Mouse (Mus musculus): Measurements from ENCODE around the gene Ttc30b. TPM values are rescaled to one million over a fixed set of nuclear protein-coding genes. Genes with fewer than 3 reads are reported as not detected.
A peak's percentile ranks its signal among the peaks of the same experiment; 100 is the strongest.
"Not testable (repeated sequence)": the region's sequence is repeated elsewhere in the genome, so short reads cannot be mapped to it uniquely, and the experiment has no call there.

Gene Ttc30b
- polyA plus RNA-seq, 1 experiment, result 12.0 TPM

DNA sequence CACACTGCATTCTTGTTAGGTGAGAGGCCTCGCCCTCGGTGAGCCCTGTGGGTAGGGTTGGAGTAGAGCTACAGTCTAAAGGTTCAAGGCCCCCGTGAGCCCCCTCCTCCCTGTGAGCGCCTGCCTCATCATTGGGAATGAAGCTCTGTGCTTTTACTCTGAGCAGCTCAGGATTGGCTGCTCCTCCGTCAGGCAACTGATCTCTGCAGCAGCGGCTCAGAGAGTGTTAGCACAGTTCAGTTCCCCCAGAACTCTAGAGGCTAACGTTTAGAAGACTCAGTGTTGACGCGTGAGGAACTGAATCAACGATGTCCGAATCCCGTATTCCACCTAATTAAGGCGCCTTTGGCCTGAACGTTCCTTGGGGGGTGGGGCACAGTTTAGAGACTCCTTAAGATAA, 17.3 kb upstream of the Ttc30b start:
- DNase-seq (ENCODE audit: extremely low spot score in 1 of 2, low spot score in 1 of 2), result no peak

DNA sequence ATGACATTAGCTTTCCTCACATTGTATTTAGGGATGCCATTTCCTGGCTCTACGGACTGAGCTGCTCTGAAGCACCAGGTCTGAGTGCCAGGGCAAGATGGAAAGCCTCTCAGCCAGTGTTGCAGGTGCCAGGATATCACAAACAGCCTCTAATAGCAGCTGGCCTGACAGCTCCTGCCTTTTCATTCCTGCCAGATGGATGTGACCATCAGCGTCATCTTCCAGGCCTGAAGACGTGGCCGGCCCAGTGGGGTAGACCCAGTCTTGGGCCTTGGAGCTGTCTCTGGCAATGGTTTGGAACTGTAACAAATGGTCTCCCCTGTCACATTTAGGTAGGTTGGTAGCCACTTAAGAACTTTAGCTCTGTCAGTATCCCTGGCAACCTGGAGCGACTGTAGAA, 14.9 kb upstream of the Ttc30b start:
- DNase-seq (ENCODE audit: extremely low spot score in 1 of 2, low spot score in 1 of 2), result no peak

DNA sequence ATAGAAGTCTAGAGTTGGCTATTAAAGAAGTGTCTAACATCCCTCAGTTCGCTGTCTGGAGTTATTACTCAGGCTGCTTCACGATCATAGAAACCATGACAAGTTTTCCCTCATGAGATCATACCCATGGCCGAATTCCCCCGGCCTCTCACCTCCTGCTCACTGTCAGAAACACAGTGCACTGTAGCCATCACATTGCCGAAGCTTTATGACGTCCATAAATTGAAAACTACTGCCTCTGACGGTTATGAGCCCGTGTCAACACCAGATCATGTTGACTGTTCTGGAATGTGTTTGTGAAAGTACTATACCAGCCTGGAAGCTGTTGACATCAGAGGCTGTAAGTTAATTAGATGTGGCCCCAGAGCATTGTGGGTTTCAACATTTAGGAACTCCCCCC, 12.3 kb upstream of the Ttc30b start:
- DNase-seq (ENCODE audit: extremely low spot score in 1 of 2, low spot score in 1 of 2), result no peak

DNA sequence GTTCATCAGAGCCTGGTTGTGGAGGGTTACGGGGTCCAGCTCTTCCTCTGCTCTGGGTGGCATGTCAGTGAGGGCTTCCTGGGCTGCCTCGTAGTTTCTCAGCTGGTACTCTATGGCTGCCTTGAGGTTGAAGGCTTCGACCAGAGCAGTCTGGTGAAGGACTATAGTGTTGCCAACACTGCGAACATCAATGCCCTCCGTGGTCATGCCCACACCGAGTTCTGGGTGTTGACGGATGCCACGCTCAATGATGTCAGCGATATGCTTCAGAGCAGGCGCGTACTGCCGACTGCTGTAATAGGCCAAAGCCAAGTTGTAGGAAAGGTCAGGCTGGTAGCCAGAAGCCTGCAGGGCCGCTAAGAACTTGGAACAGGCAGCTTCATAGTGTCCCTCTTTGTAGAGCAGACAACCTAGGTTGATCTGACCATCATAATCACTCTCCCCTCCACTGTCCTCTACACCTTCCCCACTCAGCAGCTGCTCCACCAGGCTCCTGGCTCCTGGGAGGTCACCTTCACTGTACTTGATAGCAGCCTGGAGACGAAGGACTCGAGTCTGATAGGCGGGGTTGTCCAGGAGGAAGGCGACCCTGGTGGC, 767 bp downstream of the Ttc30b start:
- DNase-seq (ENCODE audit: extremely low spot score in 1 of 2, low spot score in 1 of 2), result not testable (repeated sequence)

DNA sequence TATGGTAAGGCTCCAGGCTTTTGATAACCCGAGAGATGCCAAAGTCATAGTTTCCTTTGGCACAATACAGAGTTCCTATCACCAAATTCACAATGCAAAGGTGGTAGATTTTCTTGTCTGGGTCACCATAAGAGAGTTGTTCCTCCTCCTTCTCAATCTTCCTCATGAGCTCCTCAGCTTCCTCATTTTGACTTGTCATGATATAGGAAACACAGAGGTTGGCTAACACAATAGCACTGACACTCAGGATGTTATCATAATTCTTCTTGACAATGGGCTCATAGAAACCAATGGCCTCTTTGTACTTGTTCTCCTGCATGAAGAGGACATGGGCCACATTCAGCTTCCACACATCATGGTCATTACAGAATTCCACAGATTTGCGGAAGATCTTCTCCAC, 1.7 kb downstream of the Ttc30b start:
- DNase-seq (ENCODE audit: extremely low spot score in 1 of 2, low spot score in 1 of 2), result not testable (repeated sequence)

DNA sequence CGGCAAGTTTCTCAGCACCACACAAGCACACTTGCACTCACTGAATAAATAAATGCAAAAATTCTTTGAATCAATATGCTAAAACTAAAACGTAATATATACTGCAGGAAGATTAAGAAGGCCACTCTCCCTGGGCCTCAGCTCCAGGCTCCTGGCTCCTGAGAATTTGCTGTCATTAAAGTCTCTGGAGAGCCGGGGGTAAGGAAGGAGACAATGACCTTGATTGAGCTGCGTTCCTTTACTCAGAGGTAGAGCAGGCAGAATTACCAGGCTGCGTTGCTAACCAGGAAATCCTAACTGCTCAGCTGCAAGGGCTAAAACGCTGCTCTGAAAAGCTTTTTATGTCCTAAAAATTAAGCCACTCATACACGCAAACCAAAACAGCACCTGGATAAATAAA, 4.8 kb downstream of the Ttc30b start:
- no peak for DNase-seq (ENCODE audit: extremely low spot score in 1 of 2, low spot score in 1 of 2)

DNA sequence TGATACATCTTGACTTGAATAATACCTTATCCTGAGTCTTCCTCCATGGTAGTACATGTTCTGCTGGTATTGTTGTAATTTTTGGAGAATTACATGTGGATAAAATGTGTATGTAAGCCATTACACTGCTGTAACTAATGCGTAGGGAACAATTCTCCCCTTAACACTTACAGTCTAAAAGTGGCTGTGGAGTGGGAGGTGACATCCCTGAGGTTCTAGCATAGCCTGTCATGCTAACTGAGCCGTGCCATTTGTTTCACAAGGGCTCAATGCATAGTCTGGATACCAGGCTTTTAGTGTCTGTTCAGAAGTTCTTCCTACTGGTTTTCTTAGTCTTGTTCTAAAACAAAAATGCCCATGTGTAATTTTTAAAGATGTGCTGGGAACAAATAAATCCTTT, 7.4 kb downstream of the Ttc30b start:
- peak; percentile 50 to 65 for DNase-seq (ENCODE audit: extremely low spot score in 1 of 2, low spot score in 1 of 2)

DNA sequence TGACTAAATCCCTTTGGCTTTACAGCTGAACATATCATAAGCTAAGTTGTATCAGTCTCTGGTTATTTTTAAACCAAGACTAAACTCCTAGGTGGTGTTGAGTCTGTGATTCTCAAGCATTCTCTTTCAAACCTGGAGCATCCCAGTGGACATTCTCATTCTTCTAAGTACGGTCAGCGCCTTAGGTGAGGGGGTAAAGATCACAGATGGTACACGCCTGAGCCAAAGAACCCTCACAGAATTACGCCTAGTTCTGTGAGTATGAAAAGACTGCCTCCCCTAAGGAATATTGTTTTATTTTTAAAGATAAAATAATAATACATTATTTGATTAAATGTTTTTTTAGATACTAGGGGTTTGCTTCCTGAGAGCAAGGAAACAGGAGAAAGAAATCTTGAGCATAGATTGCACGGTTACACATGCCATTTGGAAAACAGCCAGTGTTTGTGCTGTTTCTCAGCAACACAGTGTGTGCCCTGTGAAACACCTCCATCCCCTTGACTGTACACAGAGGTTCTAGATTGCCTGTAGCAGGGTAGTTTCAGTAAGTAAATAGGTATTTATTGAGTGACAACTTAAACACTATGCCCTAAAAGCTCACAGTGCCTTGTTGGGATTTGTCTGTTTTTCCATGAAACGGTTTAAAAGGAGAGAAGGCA, 8.5 kb downstream of the Ttc30b start:
- no peak for DNase-seq (ENCODE audit: extremely low spot score in 1 of 2, low spot score in 1 of 2)

DNA sequence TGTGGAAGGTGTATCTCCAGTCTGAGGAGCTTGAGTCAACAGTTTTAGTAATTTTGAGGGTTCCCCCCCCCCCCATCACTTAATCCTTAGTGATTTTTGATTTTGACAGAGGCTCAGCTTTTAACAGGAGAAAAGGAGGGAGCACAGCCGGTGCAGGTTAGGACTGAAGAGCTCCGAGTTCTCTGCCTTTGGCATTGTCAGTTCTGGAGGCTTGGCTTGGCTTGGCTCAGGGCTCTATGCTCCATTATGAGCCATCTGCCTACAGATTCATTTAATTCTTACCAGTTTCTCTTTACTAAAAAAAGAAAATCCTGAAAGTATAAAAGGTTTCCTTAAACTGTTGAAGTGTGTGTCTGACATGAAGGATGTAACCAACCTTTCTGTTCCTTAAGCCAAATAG, 9.2 kb downstream of the Ttc30b start:
- no peak for DNase-seq (ENCODE audit: extremely low spot score in 1 of 2, low spot score in 1 of 2)

DNA sequence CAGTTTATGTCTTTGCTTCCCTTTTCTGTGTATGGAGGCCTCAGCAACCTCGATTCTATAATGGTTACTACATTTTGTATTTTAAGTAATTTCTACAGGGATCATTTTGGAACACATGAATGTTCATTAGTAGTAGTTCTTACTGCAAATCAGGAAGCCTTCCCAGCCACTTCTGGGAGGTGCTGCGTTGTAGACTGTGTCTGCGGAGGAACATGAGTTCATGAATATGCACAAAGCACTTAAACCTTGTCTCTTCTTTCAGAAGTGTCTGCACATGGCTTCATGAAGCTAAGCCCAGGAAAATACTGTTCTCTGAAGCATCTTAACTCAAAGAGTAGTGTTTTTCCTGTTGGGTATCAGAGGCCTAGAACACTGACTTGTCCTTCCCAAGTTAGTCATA, 10.4 kb downstream of the Ttc30b start:
- DNase-seq (ENCODE audit: extremely low spot score in 1 of 2, low spot score in 1 of 2), result no peak

DNA sequence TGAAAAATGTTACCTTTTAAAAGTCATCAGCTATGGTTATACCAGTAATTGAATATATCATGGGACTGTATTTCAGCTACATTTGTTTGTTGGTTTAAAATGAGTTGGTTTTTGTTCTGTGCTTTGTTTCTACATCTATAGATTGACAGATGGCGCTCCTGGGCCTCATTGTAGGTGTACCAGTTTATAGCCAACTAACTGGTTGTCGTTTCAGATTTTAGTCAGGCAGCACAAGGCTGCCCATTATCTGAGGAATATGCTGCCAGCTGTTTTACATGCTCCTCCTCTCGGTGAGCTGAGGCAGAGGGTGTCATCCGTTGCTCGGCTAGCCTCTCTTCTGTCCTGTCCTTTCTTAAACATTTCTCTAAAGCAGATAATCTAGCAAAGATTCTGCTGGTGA, 12.3 kb downstream of the Ttc30b start:
- no peak for DNase-seq (ENCODE audit: extremely low spot score in 1 of 2, low spot score in 1 of 2)

DNA sequence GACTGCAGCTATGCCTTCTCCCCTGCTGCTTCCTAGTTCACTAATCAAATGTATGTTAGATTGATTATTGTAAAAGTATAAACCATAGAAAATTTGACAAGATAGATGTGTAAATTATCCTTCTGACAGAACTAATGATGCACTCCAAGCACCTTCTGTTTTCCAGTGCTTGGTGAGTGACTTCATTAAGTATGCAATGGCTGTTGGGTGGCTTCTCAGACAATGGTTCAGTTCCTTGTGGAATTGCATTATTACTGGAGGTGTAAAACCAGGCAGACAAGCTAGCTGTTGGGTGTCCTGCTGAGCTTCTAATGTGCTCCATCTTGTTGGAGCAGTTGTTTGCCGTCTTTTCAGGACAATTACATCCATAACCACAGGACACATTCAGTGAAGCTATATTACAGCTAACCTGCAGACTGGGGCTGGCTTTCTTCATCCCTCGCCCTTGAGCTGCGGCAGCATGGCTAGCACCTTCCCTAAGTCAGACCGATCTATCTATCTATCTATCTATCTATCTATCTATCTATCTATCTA, 14.5 kb downstream of the Ttc30b start:
- no peak for DNase-seq (ENCODE audit: extremely low spot score in 1 of 2, low spot score in 1 of 2)

DNA sequence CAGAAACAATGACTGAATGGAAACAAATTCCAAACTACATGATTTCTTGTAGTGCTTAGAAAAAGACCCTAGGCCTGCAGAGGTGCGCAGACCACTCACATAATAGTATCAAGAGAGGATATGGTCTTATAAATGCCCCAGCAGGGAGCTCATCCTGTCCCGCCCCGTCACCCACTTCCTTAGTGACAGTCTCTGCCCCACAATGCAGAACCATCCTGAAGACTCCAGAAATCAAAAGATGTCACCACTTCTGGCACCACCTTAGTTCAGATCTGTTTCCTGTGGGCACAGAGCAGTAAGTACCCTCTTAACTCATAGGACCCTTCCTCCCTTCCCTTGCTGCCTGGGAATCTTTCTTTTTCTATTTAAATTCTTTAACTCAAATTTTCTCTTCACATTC, 23.3 kb downstream of the Ttc30b start:
- no peak for DNase-seq (ENCODE audit: extremely low spot score in 1 of 2, low spot score in 1 of 2)

DNA sequence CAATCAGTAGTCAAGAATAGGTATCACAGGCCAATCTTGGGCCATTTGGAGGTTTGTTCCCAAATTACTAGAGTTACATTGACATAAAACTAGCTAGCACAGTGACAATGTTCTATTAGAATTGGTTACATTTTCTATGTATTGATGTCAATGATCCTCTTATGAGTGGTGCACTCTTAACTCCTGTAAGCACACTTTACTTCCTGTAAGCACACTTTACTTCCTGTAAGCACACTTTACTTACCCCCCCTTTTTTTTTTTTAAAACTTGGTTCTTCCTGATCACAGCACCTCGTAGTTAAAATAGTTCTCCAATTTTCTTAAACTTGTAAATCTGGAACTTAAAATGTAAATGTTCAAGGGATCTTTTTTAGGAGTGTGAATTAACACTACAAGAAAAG, 31.2 kb downstream of the Ttc30b start:
- no peak for DNase-seq (ENCODE audit: extremely low spot score in 1 of 2, low spot score in 1 of 2)

DNA sequence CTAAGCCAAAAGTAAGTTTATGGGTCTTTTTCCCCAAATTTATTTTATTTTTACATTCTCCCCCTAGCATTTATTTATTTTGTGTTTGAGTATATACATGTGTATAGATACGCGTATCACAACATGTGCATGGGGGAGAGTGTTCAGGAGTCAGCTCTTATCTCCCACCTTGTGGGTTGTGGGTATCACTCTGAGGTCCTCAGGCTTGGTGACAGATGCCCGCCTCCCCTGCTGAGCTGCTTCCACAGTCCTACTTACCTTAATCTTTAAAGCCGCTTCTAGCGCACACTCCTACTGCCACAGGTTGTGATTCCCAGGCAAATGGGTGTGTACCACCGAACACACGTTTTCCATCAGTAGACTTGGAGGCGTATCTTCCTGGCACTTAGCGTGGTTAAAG, 36.5 kb downstream of the Ttc30b start:
- no peak for DNase-seq (ENCODE audit: extremely low spot score in 1 of 2, low spot score in 1 of 2)

DNA sequence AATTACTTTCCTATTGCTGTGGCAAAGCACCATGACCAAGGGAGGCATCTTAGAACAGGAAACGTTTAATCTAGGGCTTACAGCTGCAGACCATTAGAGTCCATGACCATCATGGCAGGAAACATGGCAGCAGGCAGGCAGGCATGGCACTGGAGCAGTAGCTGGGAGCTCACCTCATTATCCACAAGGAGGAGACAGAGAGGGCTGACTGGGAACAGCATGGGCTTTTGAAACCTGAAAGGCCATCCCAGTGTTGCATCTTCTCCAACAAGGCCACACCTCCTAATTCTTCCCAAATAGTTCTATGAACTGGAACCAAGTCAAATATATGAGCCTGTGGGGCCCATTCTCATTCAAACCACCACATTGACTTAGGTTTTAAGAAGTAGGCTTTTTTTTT, 38.1 kb downstream of the Ttc30b start:
- no peak for DNase-seq (ENCODE audit: extremely low spot score in 1 of 2, low spot score in 1 of 2)

DNA sequence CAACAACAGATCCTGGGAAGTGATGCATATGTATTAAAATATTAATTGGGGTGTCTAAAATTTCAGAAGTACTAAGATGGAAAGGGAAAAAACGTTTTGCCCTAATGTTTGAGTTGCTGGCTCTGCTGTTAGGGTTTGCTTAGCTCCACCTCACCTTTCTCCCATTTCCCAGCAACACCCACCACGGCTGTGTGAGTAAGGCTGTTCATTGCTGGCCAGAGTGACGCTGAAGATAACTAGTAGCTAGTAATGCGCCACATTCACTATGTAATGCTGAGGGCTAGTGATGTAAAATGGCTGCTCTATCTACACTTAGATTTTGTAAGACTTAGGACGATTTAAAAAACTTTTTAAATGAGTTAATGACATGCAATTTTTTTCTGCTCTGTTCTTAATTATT, 42.7 kb downstream of the Ttc30b start:
- no peak for DNase-seq (ENCODE audit: extremely low spot score in 1 of 2, low spot score in 1 of 2)

DNA sequence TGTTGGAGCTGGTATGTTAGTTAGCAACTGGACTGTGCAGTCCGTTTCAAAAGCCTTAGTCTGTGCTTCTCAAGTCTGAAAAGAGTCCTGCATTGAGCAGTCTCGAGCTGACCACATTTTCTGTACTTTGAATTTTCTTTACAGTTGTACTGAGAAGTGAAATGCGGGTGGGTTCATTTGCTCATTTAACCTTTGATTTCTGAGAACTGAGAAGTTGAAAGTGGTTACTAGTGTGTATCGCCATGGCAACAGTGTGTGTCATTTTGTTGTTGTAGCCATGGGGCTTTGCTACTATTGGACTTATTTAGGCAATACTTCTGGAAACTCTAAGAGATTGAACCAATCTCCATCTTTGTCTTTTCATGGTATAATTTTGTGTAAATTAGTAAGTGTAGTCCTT, 46.4 kb downstream of the Ttc30b start:
- no peak for DNase-seq (ENCODE audit: extremely low spot score in 1 of 2, low spot score in 1 of 2)

Other genes starting within 250 kb of the Ttc30b start
- 20.4 and 21.1 TPM in 2 replicates for gene Nfe2l2, start 233.9 kb downstream of the Ttc30b start, polyA plus RNA-seq (2012; rRNA removed)
- 14.6 and 15.6 TPM in 2 replicates for gene Agps, start 106.4 kb downstream of the Ttc30b start, polyA plus RNA-seq (2012; rRNA removed)
- 0.21 and 0.36 TPM in 2 replicates for gene Ttc30a2, start 39.6 kb upstream of the Ttc30b start, polyA plus RNA-seq (2012; rRNA removed)
- 3.2 and 3.6 TPM in 2 replicates for gene Ttc30a1, start 43.4 kb upstream of the Ttc30b start, polyA plus RNA-seq (2012; rRNA removed)